Mouse (Mus musculus): ENCODE measurements around the gene Lrg1. TPM values are rescaled to one million over a fixed set of nuclear protein-coding genes. Genes with fewer than 3 reads are reported as not detected.

Lrg1 gene
- 220 and 249 TPM in 2 replicates for total RNA-seq (2023)

GRCm38 (mm10) chr17:56121826-56122225 lies at the start of gene Lrg1:
Lrg1 (minus strand) TSS chr17:56122001.

DNA sequence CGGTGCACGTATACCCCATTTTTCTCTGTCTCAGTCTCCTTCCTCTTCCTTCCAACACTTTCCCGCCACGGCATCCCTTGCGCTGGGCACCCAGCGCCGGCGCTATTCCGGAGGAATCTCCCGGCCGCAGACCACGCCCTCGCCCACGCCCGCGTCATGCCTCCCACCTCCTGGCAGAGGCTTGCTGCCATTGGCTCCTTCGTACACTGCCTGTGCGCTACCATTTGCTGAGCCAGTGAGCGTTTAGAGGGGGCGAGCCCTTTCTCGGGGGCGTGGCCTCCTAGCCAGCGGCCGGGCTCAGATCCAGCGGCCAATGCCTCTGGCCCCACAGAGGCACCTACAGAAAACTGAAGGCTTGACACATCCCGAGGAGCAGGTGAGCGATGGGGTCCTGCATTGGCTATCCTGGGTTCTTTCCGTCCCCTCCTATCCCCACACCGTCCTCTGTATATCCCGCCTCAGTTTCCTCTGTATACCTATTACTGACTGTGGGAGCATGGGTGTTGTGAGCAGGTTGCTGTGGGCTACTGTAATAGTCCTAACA lies 40.5 kb upstream of the Lrg1 start, which contains the start of gene Tnfaip8l1:
TSS of gene Tnfaip8l1 (plus strand) at position 247 of the 544 bp plus-strand sequence.

GRCm38 (mm10) chr17:56139858-56140595 lies 18.2 kb upstream of the Lrg1 start, which contains the start of gene Sema6b:
Sema6b (minus strand) TSS chr17:56140343.

DNA sequence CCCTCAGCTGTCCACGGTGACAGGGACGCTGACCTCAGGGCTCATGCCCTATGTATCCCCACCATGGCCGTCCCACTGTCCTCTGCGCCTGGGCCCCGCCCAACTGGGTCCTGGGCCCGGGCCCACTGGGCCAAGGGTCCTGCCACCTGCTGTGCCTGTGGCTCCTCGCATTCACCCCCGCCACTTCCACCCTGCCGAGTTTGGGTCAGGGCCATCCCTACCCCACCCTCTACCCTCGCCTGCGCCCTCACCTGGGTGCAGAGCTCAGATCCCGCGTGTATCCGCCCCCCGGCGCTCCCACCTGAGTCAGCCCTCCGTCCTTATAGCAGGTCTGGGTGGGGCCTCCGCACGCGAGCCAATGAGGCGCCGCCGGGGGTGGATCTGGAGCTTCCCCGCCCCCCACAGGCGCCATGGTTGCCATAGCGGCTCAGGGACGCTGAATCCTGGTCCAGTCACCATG lies 4.5 kb downstream of the Lrg1 start, which contains the start of gene Plin5:
TSS of gene Plin5 (minus strand) at position 346 of the 460 bp plus-strand sequence.

DNA sequence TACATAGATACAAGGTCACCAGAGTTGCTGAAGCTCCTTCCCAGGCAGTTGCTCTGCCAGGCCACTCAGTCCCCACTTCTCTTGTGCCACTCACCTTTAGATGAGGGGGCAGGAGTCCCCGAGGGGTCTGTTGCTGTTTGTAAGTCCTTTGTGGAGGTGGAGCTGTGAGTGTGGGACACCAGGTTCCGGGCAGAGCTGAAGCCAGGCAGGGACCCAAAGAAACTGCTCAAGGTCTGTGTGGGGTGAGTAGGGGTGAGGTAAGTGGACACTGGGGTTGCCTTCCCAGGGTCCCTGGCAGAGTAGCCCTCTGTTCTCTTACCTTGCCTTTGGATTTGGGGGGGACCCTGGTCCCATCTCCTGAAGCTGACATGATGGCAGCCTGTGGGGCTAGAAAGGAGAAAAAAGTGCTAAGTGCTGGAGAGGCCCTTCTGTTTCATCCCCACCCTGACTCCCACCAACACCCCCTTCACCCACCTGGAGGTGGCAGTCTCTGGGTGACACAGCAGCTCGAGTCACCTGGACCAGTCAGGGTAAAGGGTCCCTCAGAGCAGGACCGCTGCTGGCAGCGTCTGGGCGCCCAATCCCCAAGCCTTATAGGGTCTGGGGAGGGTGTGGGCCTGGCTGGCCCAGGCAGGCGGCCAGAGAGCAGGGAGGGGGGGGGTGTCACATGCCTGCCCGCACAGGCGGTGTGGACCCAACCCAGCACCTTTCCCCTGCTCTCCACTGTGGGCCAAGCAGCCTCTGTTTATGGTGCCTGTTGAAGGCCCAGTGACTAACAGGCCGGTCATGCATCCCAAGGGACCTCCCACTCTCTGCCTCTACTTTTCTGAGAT lies 12.4 kb downstream of the Lrg1 start, which contains the start of gene Plin4:
TSS of gene Plin4 (minus strand) at position 585 of the 833 bp plus-strand sequence.

GRCm38 (mm10) chr17:56078880-56079795 lies 42.7 kb downstream of the Lrg1 start, which contains the start of gene Hdgfl2:
Hdgfl2 (plus strand) TSS chr17:56079634.

GRCm38 (mm10) chr17:56074827-56075208 lies 47.0 kb downstream of the Lrg1 start, which contains the start of gene Ubxn6:
Ubxn6 (minus strand) TSS chr17:56075028.

Other genes with a start within 250 kb of the Lrg1 start
- gene Zfp119a, start 243.1 kb downstream of the Lrg1 start, total RNA-seq (2023) = 3.7 and 5.1 TPM in 2 replicates
- 6.5 and 7.2 TPM in 2 replicates for gene Zfp959, start 229.9 kb downstream of the Lrg1 start, total RNA-seq (2023)
- 5.1 and 5.3 TPM in 2 replicates for gene Zfp119b, start 172.5 kb downstream of the Lrg1 start, total RNA-seq (2023)
- gene Ebi3, start 169.4 kb downstream of the Lrg1 start, total RNA-seq (2023) = 161 and 166 TPM in 2 replicates
- gene Yju2, start 162.9 kb downstream of the Lrg1 start, total RNA-seq (2023) = 26.9 and 29.0 TPM in 2 replicates
- 1.9 and 3.7 TPM in 2 replicates for gene Shd, start 151.5 kb downstream of the Lrg1 start, total RNA-seq (2023)
- gene Fsd1, start 135.5 kb downstream of the Lrg1 start, total RNA-seq (2023) = not detected in 2 replicates
- gene Stap2, start 116.4 kb downstream of the Lrg1 start, total RNA-seq (2023) = 1.1 and 2.1 TPM in 2 replicates
- gene Mpnd, start 116.3 kb downstream of the Lrg1 start, total RNA-seq (2023) = 29.5 and 35.2 TPM in 2 replicates
- 56.4 and 58.3 TPM in 2 replicates for gene Sh3gl1, start 85.4 kb downstream of the Lrg1 start, total RNA-seq (2023)
- gene Chaf1a, start 81.6 kb downstream of the Lrg1 start, total RNA-seq (2023) = 15.4 and 20.6 TPM in 2 replicates
- gene Ubxn6, start 47.0 kb downstream of the Lrg1 start, total RNA-seq (2023) = 34.6 and 43.8 TPM in 2 replicates
- gene Hdgfl2, start 42.4 kb downstream of the Lrg1 start, total RNA-seq (2023) = 39.1 and 57.9 TPM in 2 replicates
- gene Plin4, start 12.2 kb downstream of the Lrg1 start, total RNA-seq (2023) = 0.27 and 0.44 TPM in 2 replicates
- 0.60 and 0.84 TPM in 2 replicates for gene Plin5, start 4.4 kb downstream of the Lrg1 start, total RNA-seq (2023)
- gene Sema6b, start 18.3 kb upstream of the Lrg1 start, total RNA-seq (2023) = 4.8 and 5.1 TPM in 2 replicates
- 0.76 and 1.0 TPM in 2 replicates for gene Tnfaip8l1, start 40.5 kb upstream of the Lrg1 start, total RNA-seq (2023)
- 27.1 and 28.7 TPM in 2 replicates for gene Mydgf, start 61.9 kb upstream of the Lrg1 start, total RNA-seq (2023)
- gene Dpp9, start 96.9 kb upstream of the Lrg1 start, total RNA-seq (2023) = 27.9 and 33.7 TPM in 2 replicates
- 9.7 and 13.8 TPM in 2 replicates for gene Fem1a, start 134.8 kb upstream of the Lrg1 start, total RNA-seq (2023)
- 11.1 and 13.8 TPM in 2 replicates for gene Ticam1, start 154.8 kb upstream of the Lrg1 start, total RNA-seq (2023)
- gene Plin3, start 170.9 kb upstream of the Lrg1 start, total RNA-seq (2023) = 38.7 and 42.7 TPM in 2 replicates
- not detected in 2 replicates for gene Arrdc5, start 178.3 kb upstream of the Lrg1 start, total RNA-seq (2023)
- 92.2 and 99.1 TPM in 2 replicates for gene Uhrf1, start 181.3 kb upstream of the Lrg1 start, total RNA-seq (2023)
- gene Kdm4b, start 204.1 kb upstream of the Lrg1 start, total RNA-seq (2023) = 15.9 and 22.0 TPM in 2 replicates